Mouse (Mus musculus) ES-Bruce4 (cell line): ENCODE measurements at regions not wholly inside any gene's neighbourhood (a gene's known extent, or its start where the extent isn't known, plus 50 kb on each side); places are given as distances from the start of the nearest gene placed in this dataset.

Source experiments
- CTCF ChIP-seq: IDR thresholded peaks from one replicate; pipeline ENCODE4 v1.8.1; 2011; ENCODE audit warnings: low read depth, low read length
- EP300 ChIP-seq: IDR thresholded peaks from 2 replicates; pipeline ENCODE4 v1.6.1; 2011; ENCODE audit warnings: low read depth, low read length; ENCODE audit not compliant: insufficient read depth
- POLR2A ChIP-seq: IDR thresholded peaks from one replicate; pipeline ENCODE4 v1.8.1; 2011; ENCODE audit warnings: low read length; ENCODE audit not compliant: insufficient read depth

- no peak for TF ChIP-seq POLR2A
- TF ChIP-seq CTCF = no peak
- TF ChIP-seq EP300 = no peak
Measured at GRCm38 (mm10) chr10:43819434-43819833, 82.1 kb downstream of the Qrsl1 start.
